Mouse (Mus musculus): Measurements from ENCODE around the gene Rac3. TPM values are rescaled to one million over a fixed set of nuclear protein-coding genes. Genes with fewer than 3 reads are reported as not detected.

The Rac3 gene
- total RNA-seq, 2 experiments from 2014 or later = 6.6 to 15.5 TPM

GRCm38 (mm10) chr11:120704486-120705325, 16.6 kb upstream of the Rac3 start:
- DNase-seq (ENCODE audit: low spot score in 2 of 2) = no peak

GRCm38 (mm10) chr11:120706120-120706519, 15.2 kb upstream of the Rac3 start:
- no peak for DNase-seq (ENCODE audit: low spot score in 2 of 2)

GRCm38 (mm10) chr11:120707225-120707624, 14.0 kb upstream of the Rac3 start:
- DNase-seq (ENCODE audit: low spot score in 2 of 2) = no peak

- DNase-seq (ENCODE audit: low spot score in 2 of 2) = no peak
These were observed 13.3 kb upstream of the Rac3 start for GRCm38 (mm10) chr11:120707969-120708368.

GRCm38 (mm10) chr11:120709551-120709950, 11.7 kb upstream of the Rac3 start:
- no peak for DNase-seq (ENCODE audit: low spot score in 2 of 2)

GRCm38 (mm10) chr11:120710672-120711071, 10.6 kb upstream of the Rac3 start:
- DNase-seq (ENCODE audit: low spot score in 2 of 2) = no peak

- DNase-seq (ENCODE audit: low spot score in 2 of 2) = no peak
These were observed 9.2 kb upstream of the Rac3 start for GRCm38 (mm10) chr11:120711980-120712604.

- DNase-seq (ENCODE audit: low spot score in 2 of 2) = peak; percentile 57 to 59
These were observed 8.3 kb upstream of the Rac3 start for GRCm38 (mm10) chr11:120712771-120713568.

GRCm38 (mm10) chr11:120713580-120714518, 7.4 kb upstream of the Rac3 start, which contains the start of the genes Cenpx and Lrrc45:
Cenpx (minus strand) TSS chr11:120713738.
Lrrc45 (plus strand) TSS chr11:120713925.
- peak; percentile 85 to 86 for DNase-seq (ENCODE audit: low spot score in 2 of 2)

- DNase-seq (ENCODE audit: low spot score in 2 of 2) = no peak
These were observed 6.7 kb upstream of the Rac3 start for GRCm38 (mm10) chr11:120714546-120714945.

GRCm38 (mm10) chr11:120715131-120715530, 6.1 kb upstream of the Rac3 start:
- no peak for DNase-seq (ENCODE audit: low spot score in 2 of 2)

GRCm38 (mm10) chr11:120719242-120719641, 2.0 kb upstream of the Rac3 start:
- no peak for DNase-seq (ENCODE audit: low spot score in 2 of 2)

GRCm38 (mm10) chr11:120719841-120720376, 1.4 kb upstream of the Rac3 start:
- no peak for DNase-seq (ENCODE audit: low spot score in 2 of 2)

- DNase-seq (ENCODE audit: low spot score in 2 of 2) = peak; percentile 89 to 96
These were observed 820 bp upstream of the Rac3 start for GRCm38 (mm10) chr11:120720450-120720849.

- no peak for DNase-seq (ENCODE audit: low spot score in 2 of 2)
These were observed 879 bp downstream of the Rac3 start for GRCm38 (mm10) chr11:120722067-120722630.

GRCm38 (mm10) chr11:120722761-120723382, 1.6 kb downstream of the Rac3 start:
- no peak for DNase-seq (ENCODE audit: low spot score in 2 of 2)

- DNase-seq (ENCODE audit: low spot score in 2 of 2) = no peak
These were observed 2.2 kb downstream of the Rac3 start for GRCm38 (mm10) chr11:120723509-120723908.

- DNase-seq (ENCODE audit: low spot score in 2 of 2) = no peak
These were observed 5.2 kb downstream of the Rac3 start for GRCm38 (mm10) chr11:120726243-120727168.
